Mouse (Mus musculus): ENCODE measurements around the gene Hbb-bs.

DNA sequence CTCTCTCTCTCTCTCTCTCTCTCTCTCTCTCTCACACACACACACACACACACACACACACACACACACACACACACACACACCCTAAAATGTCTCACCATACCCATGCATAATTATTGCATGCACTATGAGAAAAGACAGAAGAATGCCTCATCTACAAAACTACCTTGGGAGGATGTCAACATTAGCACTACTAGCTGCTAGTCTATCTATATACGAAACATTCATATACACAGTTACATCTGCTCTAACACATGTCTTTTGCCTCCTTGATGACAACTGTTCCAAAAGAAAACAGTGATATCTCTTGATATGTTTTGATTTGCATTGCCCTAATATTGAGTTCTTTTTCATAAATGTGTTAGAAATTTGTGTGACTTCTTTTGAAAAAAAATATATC lies 17.6 kb downstream of the Hbb-bs start:
- TF ChIP-seq CTCF (IDR thresholded peaks at IDR 0.05; ENCODE audit: borderline replicate concordance, insufficient read depth, low read depth, low read length) (no peak), POLR2A (IDR thresholded peaks at IDR 0.05; ENCODE audit: borderline replicate concordance, insufficient read depth, low read length) (no peak)

Measured in cerebellum, adult 2 months (tissue).